Mouse (Mus musculus) forebrain, embryonic 11.5 days (tissue): ENCODE measurements at regions not wholly inside any gene's neighbourhood (a gene's known extent, or its start where the extent isn't known, plus 50 kb on each side); places are given as distances from the start of the nearest gene placed in this dataset.

Experiments used
- ATAC-seq: fragments of 200-750 bp; cut with Nextera tagmentation; replicated peaks from 2 replicates; pipeline ENCODE4 v1.8.0; 2017; ENCODE audit warnings: moderate TSS enrichment; ENCODE audit not compliant: low FRiP score
- DNase-seq: peaks from one replicate; pipeline ENCODE4 v3.0.0-alpha.2; 2017; ENCODE audit warnings: low spot score
- H3K27ac ChIP-seq: fragments of 300-500 bp; sonication (generic); 2 replicates; pipeline ENCODE4 v1.5.1; 2014; ENCODE audit warnings: low read depth, low read length
- H3K27me3 ChIP-seq: fragments of 300-500 bp; sonication (generic); 2 replicates; pipeline ENCODE4 v1.6.1; 2014; ENCODE audit warnings: mild to moderate bottlenecking, low read length, mixed read lengths; ENCODE audit not compliant: control insufficient read depth, insufficient read depth
- H3K36me3 ChIP-seq: fragments of 300-500 bp; sonication (generic); 2 replicates; pipeline ENCODE4 v1.6.1; 2014; ENCODE audit warnings: mild to moderate bottlenecking, low read length, moderate library complexity, mixed read lengths; ENCODE audit not compliant: control insufficient read depth, insufficient read depth
- H3K4me1 ChIP-seq: fragments of 300-500 bp; sonication (generic); replicated peaks from 2 replicates; pipeline ENCODE4 v1.6.1; 2014; ENCODE audit warnings: low read length, mixed read lengths; ENCODE audit not compliant: control insufficient read depth, insufficient read depth
- H3K4me2 ChIP-seq: fragments of 300-500 bp; sonication (generic); 2 replicates; pipeline ENCODE4 v1.6.1; 2014; ENCODE audit warnings: low read depth, mild to moderate bottlenecking, low read length, moderate library complexity, mixed read lengths; ENCODE audit not compliant: severe bottlenecking
- H3K4me3 ChIP-seq: fragments of 300-500 bp; sonication (generic); 2 replicates; pipeline ENCODE4 v1.5.1; 2014; ENCODE audit warnings: low read depth, low read length
- H3K9ac ChIP-seq: fragments of 300-500 bp; sonication (generic); 2 replicates; pipeline ENCODE4 v1.6.1; 2014; ENCODE audit warnings: low read length
- H3K9me3 ChIP-seq: fragments of 300-500 bp; sonication (generic); 2 replicates; pipeline ENCODE4 v1.6.1; 2016; ENCODE audit warnings: low read length, mixed read lengths; ENCODE audit not compliant: control insufficient read depth
- WGBS: fragments of 180-500 bp; shearing (Covaris S2); extraction: QIAGEN DNeasy Blood & Tissue Kit; methylation state at CpG from one replicate; pipeline ENCODE4 v1.1.7; 2014; 5-methylcytosine and 5-hydroxymethylcytosine counted together

DNA sequence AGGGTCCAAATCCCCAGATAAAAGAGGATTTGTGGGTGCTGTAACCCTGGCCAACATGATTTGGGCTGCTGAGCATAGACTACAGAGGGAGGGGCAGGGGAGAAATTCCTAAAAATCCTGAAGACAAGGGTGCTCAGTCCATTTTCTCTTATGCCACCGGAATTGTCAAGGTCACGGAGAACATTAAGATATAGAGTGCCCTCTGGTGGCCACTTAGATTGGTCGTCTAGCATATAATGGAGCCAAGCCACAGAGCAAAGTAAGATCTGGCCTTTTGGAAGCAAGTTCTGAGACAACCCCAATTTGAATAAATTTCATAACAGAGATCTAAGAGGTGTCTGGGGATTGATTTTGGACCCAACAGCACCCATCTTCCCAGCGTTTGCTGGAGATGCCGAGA, 250.0 kb downstream of the Prr32 start:
- DNase-seq (peak; percentile 45), ATAC-seq (no peak)
- Histone ChIP-seq H3K4me3 (no peak overlapping the region), H3K36me3 (no peaks in the 10 kb centered on the region), H3K4me1 (no peaks in the 10 kb centered on the region), H3K27ac (no peak overlapping the region), H3K4me2 (no peak overlapping the region), H3K9ac (no peak overlapping the region), H3K9me3 (no peaks in the 10 kb centered on the region), H3K27me3 (no peaks in the 10 kb centered on the region)
- WGBS = 56% methylated on average over 5 of the region's 5 CpGs
